In the genomic region with DNA sequence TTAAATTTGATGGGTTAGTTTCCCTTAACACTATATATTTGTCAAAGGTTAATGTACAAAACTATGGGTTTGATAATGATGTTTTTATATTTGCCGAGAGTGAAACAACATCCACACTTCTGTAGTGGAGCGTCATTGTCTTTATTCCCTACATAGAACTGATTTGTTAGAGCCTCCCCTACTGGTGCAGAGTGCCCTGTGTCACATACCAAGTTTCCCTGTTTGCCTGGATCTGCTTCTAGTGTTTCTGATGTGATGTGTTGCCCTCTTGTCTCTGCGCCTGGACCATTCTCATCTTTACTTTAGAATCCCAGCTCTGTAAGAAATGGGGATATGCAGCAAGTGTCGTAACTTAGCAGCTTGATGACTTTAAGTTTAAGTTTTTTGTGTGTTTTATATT, we compare ENCODE assay signal across 16 mouse cellular contexts. TPM values are rescaled to one million over a fixed set of nuclear protein-coding genes. Genes with fewer than 3 reads are reported as not detected.
A peak's percentile ranks its signal among the peaks of the same experiment; 100 is the strongest.
DNase-seq lines count a peak whose midpoint lies in the region; ATAC-seq and TF ChIP-seq lines count a peak whose summit lies in the region.
"Had no signal": no experiment of that assay in that cellular context is flagged by ENCODE, and none has a peak within 500 bp of the region (broad histone marks: within the 10 kb centered on the region; RNA-seq: fewer than 3 reads in every experiment).

No protein-coding gene starts in this region.

- no peak overlapping the region for H3K4me3 ChIP-seq in heart, postnatal 0 days (ENCODE audit: low read depth, low read length)
- H3K4me3 ChIP-seq in left cerebral cortex, adult 2 months: no peak overlapping the region
- H3K4me3 ChIP-seq: liver, embryonic 15.5 days had no signal

- no peaks in the 10 kb centered on the region; the same call in 1 of the 2 replicates for H3K4me1 ChIP-seq in heart, postnatal 0 days (ENCODE audit: control insufficient read depth, insufficient read depth)
- H3K4me1 ChIP-seq: liver, embryonic 15.5 days had no signal

- no peaks in the 10 kb centered on the region for H3K27me3 ChIP-seq in heart, postnatal 0 days (ENCODE audit: control insufficient read depth, insufficient read depth, low read length)
- H3K27me3 ChIP-seq: liver, embryonic 15.5 days had no signal

- H3K4me2 ChIP-seq in heart, postnatal 0 days (ENCODE audit: low read depth, low read length): no peak overlapping the region
- H3K4me2 ChIP-seq: liver, embryonic 15.5 days had no signal

- TF ChIP-seq CTCF in heart, postnatal 0 days (IDR thresholded peaks at IDR 0.05; ENCODE audit: low read depth): peak; percentile 40
- peak; percentile 50 for TF ChIP-seq CTCF in left cerebral cortex, adult 2 months (IDR thresholded peaks at IDR 0.05)

- peaks cover 35% of the 10 kb centered on the region for H3K36me3 ChIP-seq in heart, postnatal 0 days (replicated peaks; ENCODE audit: control insufficient read depth, insufficient read depth, low read length)

- H3K9ac ChIP-seq in heart, postnatal 0 days (replicated peaks; ENCODE audit: low read depth, low read length): no peak overlapping the region
- H3K9ac ChIP-seq: liver, embryonic 15.5 days had no signal

- WGBS in heart, postnatal 0 days: 78% methylated on average over 4 of the region's 4 CpGs

- ATAC-seq in heart, postnatal 0 days (ENCODE audit: insufficient read depth, low read depth): no peak
- ATAC-seq: inflammation-experienced regulatory T-cells, adult 6 months had no signal

- no peak for TF ChIP-seq EP300 in heart, postnatal 0 days (IDR thresholded peaks at IDR 0.05; ENCODE audit: low read depth)

- H3K27ac ChIP-seq in heart, postnatal 0 days (ENCODE audit: low read depth): no peak overlapping the region
- no peak overlapping the region for H3K27ac ChIP-seq in left cerebral cortex, adult 2 months
- H3K27ac ChIP-seq: liver, embryonic 15.5 days had no signal

- DNase-seq in adrenal gland, adult (ENCODE audit: inconsistent age in 2 of 2, low spot score in 1 of 2): peak; percentile 36 to 76
- DNase-seq in adrenal gland, adult 18-20 months (ENCODE audit: low spot score in 2 of 2): no peak
- DNase-seq in heart, postnatal 0 days (ENCODE audit: low spot score): no peak
- no peak for DNase-seq in heart, postnatal 36 days
- DNase-seq in left cerebral cortex, adult 2 months (ENCODE audit: extremely low spot score in 1 of 2, low spot score in 2 of 2): no peak
- no peak for DNase-seq in left cerebral cortex, postnatal 25 days (ENCODE audit: low spot score in 2 of 2)
- peak; percentile 30 for DNase-seq in NIH3T3 (ENCODE audit: low read depth)
- DNase-seq in right cerebral cortex, adult 2 months (ENCODE audit: low spot score in 2 of 2): no peak
- DNase-seq: cerebellum, adult 9-11 months; heart, postnatal 4 days; layer of hippocampus, adult 9-11 months; left cerebral cortex, postnatal 4 days; spleen, adult 18-20 months; thymus, postnatal 25 days had no signal

- intact Hi-C loops in heart, postnatal 36 days (cut with DNase I): no loop called here
- intact Hi-C loops in left cerebral cortex, adult 2 months (cut with DNase I): no loop called here
- intact Hi-C loops in left cerebral cortex, postnatal 25 days (cut with DNase I): no loop called here

- H3K9me3 ChIP-seq in heart, postnatal 0 days (replicated peaks; ENCODE audit: control insufficient read depth, low read length): no peaks in the 10 kb centered on the region
- H3K9me3 ChIP-seq: liver, embryonic 15.5 days had no signal

RNA-seq across cellular contexts. Expression of gene Spred1, which starts 51.8 kb away (rescaled TPM):
- total RNA-seq in adrenal gland, adult 18-20 months (2021): 10 to 100 TPM; 51.6 to 78.9 TPM
- 13.6 and 19.4 TPM in 2 replicates for total RNA-seq in heart, postnatal 0 days (2014; rRNA removed; ENCODE audit: low replicate concordance)
- 5.1 and 5.2 TPM in 2 replicates for polyA plus RNA-seq in heart, postnatal 0 days (2015; fragmentation: Nextera tagmentation; extraction: Ambion mirVana)
- 10 to 100 TPM; 15.7 to 16.6 TPM for total RNA-seq in heart, postnatal 36 days (2021)
- total RNA-seq in left cerebral cortex, adult 2 months (2021): 100 to 1,000 TPM; 164 to 174 TPM
- 100 to 1,000 TPM; 142 to 168 TPM for total RNA-seq in left cerebral cortex, postnatal 25 days (2021)

Comparison
In these comparisons a context has a peak if more than half of its experiments do, and no peak if none do; other contexts are left out.
1. DNase-seq: peak in adrenal gland, adult (2 of 2) and NIH3T3 (single experiment); none in adrenal gland, adult 18-20 months (0 of 2), heart, postnatal 0 days (single experiment), heart, postnatal 36 days (0 of 2), left cerebral cortex, adult 2 months (0 of 2), left cerebral cortex, postnatal 25 days (0 of 2) and right cerebral cortex, adult 2 months (0 of 2).